Mouse (Mus musculus): Measurements from ENCODE around the gene Abhd12b. TPM values are rescaled to one million over a fixed set of nuclear protein-coding genes. Genes with fewer than 3 reads are reported as not detected.

Gene Abhd12b
- polyA plus RNA-seq, 1 experiment from 2014 or later = 0.15 TPM

DNA sequence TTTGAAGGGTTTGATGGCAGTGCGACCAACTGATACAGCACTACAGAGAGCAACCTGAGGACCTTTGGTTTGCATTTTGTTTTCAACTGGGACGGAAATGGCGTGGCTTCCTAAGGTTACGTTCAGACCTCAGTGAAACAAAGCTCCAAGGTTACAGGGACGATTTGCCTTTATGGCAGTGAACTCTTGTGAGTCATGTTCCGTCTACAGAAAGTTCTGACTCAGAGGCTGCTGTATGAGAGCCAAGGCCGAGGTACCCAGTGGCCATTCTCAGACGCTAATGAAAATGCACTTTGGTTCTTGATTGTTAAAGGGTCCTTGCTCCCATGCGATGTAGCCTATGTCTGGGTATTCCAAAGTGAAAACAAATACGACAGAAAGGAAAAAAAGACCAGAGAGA is 36.8 kb upstream of the Abhd12b start:
- H3K27ac ChIP-seq = no peak overlapping the region
- H3K27me3 ChIP-seq = no peaks in the 10 kb centered on the region
- no peak overlapping the region for H3K4me3 ChIP-seq
- no peaks in the 10 kb centered on the region for H3K36me3 ChIP-seq
- H3K4me1 ChIP-seq = peaks cover 3% of the 10 kb centered on the region
- no peak overlapping the region for H3K9ac ChIP-seq
- 80% methylated on average over 10 of the region's 10 CpGs for WGBS
- no peak overlapping the region for H3K4me2 ChIP-seq
- ATAC-seq (ENCODE audit: insufficient number of reproducible peaks, low FRiP score, low TSS enrichment, low read depth) = no peak
- H3K9me3 ChIP-seq = no peaks in the 10 kb centered on the region

DNA sequence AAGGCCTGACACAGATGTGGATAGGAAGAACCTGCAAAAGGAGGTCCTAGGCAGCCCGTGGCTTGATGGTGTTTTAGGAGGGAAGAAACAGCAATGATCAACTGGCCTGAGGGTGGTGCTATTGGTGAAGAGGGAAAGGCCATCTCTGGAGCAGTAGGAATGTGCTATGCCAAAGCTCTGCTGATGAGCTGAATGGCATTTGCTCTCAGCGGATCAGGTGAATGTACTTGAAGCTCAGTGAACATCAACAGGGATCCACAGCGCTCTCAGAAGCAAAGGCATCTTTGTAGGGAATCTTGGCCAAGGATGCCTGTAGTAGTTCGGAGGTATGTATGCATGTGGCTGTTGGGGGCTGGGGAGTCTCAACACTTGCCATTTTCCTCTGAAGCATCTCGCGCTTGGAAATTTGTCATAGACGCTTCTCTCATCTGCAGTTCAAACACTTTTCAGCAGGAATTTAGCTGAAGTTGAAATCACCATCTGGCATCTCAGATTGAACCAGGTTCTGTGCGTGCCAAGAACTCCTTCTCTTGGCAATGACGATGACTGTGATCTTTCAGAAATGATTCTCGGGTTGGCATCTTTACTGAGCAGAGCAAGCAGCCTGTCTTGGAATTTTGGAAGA is 35.1 kb upstream of the Abhd12b start:
- H3K4me1 ChIP-seq = no peaks in the 10 kb centered on the region
- WGBS = 85% methylated on average over 10 of the region's 10 CpGs
- no peaks in the 10 kb centered on the region for H3K27me3 ChIP-seq
- no peak overlapping the region for H3K9ac ChIP-seq
- no peaks in the 10 kb centered on the region for H3K9me3 ChIP-seq
- no peak overlapping the region for H3K4me2 ChIP-seq
- ATAC-seq (ENCODE audit: insufficient number of reproducible peaks, low FRiP score, low TSS enrichment, low read depth) = no peak
- no peak overlapping the region for H3K27ac ChIP-seq
- H3K36me3 ChIP-seq = no peaks in the 10 kb centered on the region
- H3K4me3 ChIP-seq = no peak overlapping the region

DNA sequence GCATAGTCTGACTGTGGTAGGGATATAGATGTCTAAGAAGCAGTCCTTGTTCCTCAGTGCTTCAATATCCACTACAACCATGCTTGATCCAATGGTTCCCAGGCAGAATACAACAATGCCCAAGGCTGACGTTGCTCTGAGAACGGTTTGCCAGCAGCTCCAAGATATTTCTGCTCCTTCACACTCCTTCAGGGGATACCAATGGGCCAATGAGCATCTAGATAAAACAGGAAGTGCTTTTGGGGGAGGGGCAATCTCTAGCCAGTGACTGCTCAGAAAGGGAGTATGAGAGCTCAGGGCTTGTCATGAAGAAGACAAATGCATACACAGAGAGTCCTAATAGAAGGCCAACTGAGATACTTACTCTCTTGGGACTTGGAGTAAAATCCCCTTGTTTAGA is 34.4 kb upstream of the Abhd12b start:
- Histone ChIP-seq H3K27me3 (no peaks in the 10 kb centered on the region), H3K36me3 (no peaks in the 10 kb centered on the region), H3K9me3 (no peaks in the 10 kb centered on the region), H3K27ac (no peak overlapping the region), H3K4me3 (no peak overlapping the region), H3K4me1 (no peaks in the 10 kb centered on the region), H3K4me2 (no peak overlapping the region), H3K9ac (no peak overlapping the region)
- no peak for ATAC-seq (ENCODE audit: insufficient number of reproducible peaks, low FRiP score, low TSS enrichment, low read depth)
- 40% methylated on average over 2 of the region's 2 CpGs for whole genome bisulfite sequencing

DNA sequence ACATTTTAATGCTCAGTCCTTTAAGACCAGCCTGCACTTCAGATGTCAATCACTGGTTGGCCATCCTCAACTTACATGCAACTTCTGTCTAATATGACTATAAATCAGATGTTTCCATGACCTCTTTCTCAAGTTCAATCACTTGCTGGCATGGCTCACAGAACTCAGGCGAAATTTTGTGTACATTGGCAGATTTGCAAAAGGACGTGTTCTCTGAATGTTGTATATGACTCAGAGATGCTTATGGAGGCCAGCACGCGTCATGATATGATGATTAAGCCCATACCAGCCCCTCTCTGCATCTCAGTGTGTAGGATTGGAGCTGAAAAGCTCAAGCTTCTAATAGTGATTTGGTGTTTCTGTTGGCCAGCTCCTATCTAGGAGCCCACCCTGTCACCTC is 27.3 kb upstream of the Abhd12b start:
- no peak for ATAC-seq (ENCODE audit: insufficient number of reproducible peaks, low FRiP score, low TSS enrichment, low read depth)
- H3K4me1 ChIP-seq = peaks cover 8% of the 10 kb centered on the region
- WGBS = 86% methylated on average over 4 of the region's 4 CpGs

DNA sequence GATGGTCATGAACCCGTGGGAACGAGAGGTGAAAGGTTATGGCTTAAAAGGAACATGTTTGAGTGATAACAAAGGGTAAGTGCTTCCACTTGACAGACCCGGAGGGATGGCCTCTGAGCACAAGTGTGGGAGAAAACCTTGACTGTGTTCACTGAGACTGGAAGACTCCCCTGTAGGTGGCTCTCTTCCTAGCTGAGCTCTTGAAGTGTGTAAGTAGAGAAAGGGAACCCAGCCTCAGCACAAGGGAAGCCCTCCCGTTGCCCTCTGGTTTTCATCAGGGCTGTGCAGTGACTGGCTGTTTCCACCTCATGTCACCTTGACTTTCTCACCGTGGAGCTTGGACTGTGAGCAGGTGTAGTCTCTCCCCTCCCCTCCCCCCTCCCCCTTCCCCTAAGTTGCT is 24.8 kb upstream of the Abhd12b start:
- peaks cover 8% of the 10 kb centered on the region for H3K4me1 ChIP-seq
- no peaks in the 10 kb centered on the region for H3K9me3 ChIP-seq
- no peaks in the 10 kb centered on the region for H3K27me3 ChIP-seq
- no peak overlapping the region for H3K27ac ChIP-seq
- H3K4me2 ChIP-seq = no peak overlapping the region
- H3K36me3 ChIP-seq = no peaks in the 10 kb centered on the region
- ATAC-seq (ENCODE audit: insufficient number of reproducible peaks, low FRiP score, low TSS enrichment, low read depth) = no peak
- 57% methylated on average over 5 of the region's 5 CpGs for WGBS
- no peak overlapping the region for H3K4me3 ChIP-seq
- H3K9ac ChIP-seq = no peak overlapping the region

More for the DNA sequence above, 27.3 kb upstream of the Abhd12b start:
- Histone ChIP-seq H3K4me2 (no peak overlapping the region), H3K4me3 (no peak overlapping the region), H3K27me3 (no peaks in the 10 kb centered on the region), H3K27ac (no peak overlapping the region), H3K9ac (no peak overlapping the region), H3K9me3 (no peaks in the 10 kb centered on the region), H3K36me3 (no peaks in the 10 kb centered on the region)

DNA sequence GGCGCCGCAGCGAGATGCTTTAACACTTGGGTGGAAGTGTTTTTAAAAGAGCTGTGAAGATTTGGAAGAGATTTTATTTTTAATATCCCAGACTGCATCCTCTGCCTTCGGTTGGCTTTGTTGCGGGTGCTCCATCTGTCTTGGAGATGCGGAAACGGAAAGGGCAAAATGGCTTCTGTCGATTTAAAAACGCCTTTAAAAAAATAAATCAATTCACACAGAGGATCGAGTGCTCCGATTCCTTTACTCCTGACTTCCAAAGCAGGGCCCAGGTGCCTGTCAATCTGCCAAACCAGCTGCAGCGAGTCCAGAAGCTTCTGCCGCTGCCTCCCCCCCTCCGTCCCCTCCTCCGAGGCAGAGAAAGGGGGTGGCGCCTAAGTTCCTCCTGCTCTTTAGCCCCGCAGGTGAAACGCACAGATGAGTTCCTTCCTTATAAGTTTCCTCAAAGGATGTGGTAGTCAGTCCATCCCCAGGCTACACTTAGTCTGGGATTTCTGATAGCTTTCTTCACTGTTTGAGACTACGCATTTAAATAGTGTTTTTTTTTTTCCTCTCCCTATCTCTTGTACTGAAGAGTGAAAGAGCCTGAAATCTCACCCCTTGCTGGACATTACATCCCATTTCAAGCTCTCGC is 22.8 kb upstream of the Abhd12b start:
- peaks cover 8% of the 10 kb centered on the region for H3K4me1 ChIP-seq
- no peak for ATAC-seq (ENCODE audit: insufficient number of reproducible peaks, low FRiP score, low TSS enrichment, low read depth)
- no peaks in the 10 kb centered on the region for H3K9me3 ChIP-seq
- H3K27me3 ChIP-seq = no peaks in the 10 kb centered on the region
- peak overlapping the region; percentile 38 for H3K4me2 ChIP-seq
- no peak overlapping the region; the same call in 1 of the 2 replicates for H3K9ac ChIP-seq
- H3K27ac ChIP-seq = no peak overlapping the region
- WGBS = 30% methylated on average over 20 of the region's 20 CpGs
- no peaks in the 10 kb centered on the region for H3K36me3 ChIP-seq
- H3K4me3 ChIP-seq = peak overlapping the region; percentile 24

DNA sequence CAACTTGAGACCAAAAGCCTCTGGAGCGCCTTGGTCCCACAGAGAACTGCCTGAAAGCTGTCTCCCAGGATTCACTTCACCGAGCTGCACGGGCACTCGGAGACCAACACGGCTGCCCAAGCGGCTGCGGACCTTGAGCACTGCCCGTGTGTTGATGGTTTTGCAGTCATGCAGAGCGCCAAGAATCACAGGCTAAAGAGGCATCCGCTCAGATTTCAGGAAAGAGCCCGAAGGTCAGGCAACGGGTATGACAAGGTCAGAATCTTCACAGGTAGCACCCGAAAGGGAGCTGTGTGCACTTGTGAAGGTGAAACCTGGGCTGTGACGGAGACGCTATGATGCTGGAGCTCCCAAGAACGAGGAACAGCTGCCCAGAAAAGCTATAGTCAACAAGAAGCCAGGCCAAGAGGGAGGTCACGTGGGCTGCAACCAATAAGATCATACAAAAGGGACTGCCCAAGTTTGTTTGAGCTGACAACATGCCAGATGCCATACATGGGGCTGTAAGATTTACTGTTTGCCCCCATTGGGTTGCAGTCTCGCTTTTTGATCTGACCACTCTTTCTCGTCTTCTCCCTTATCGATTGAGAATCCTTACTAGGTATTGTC is 19.2 kb upstream of the Abhd12b start:
- H3K27ac ChIP-seq = no peak overlapping the region
- no peak overlapping the region for H3K9ac ChIP-seq
- no peaks in the 10 kb centered on the region for H3K27me3 ChIP-seq
- no peak overlapping the region for H3K4me2 ChIP-seq
- WGBS = 86% methylated on average over 20 of the region's 20 CpGs
- no peaks in the 10 kb centered on the region for H3K9me3 ChIP-seq
- no peaks in the 10 kb centered on the region for H3K36me3 ChIP-seq
- no peak overlapping the region for H3K4me3 ChIP-seq
- ATAC-seq (ENCODE audit: insufficient number of reproducible peaks, low FRiP score, low TSS enrichment, low read depth) = no peak
- H3K4me1 ChIP-seq = peaks cover 8% of the 10 kb centered on the region

DNA sequence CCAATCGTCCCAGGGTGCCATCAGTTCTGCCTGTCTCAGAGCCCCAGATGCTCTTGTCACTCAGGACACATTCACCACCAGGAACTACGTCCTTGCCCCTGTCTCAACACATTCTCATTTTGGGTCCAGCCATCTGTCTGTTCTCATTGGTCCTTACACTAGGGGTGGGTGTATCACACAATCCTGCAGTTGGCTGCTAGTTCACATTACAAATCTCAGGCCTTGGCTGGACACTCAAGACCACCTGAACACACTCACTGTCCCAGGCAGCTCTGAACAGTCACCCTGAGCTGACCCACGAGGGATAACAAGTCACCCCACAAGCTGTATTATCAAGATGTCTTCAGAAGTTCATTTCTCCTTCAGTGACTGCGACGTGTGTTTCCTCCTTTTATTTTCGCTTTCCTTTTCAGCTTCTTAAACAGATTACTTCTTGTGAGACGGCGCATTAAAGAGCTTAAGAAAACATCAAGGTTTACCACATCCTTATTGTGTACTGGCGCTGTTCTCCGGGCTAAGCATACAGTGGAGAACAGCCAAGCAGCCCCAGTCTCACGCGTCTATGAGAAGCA is 17.7 kb upstream of the Abhd12b start:
- peaks cover 2% of the 10 kb centered on the region for H3K4me1 ChIP-seq
- no peak overlapping the region for H3K4me2 ChIP-seq
- no peak overlapping the region for H3K9ac ChIP-seq
- no peak overlapping the region for H3K4me3 ChIP-seq
- ATAC-seq (ENCODE audit: insufficient number of reproducible peaks, low FRiP score, low TSS enrichment, low read depth) = no peak
- H3K27ac ChIP-seq = no peak overlapping the region
- WGBS = 41% methylated on average over 12 of the region's 12 CpGs
- no peaks in the 10 kb centered on the region for H3K36me3 ChIP-seq
- H3K9me3 ChIP-seq = no peaks in the 10 kb centered on the region
- H3K27me3 ChIP-seq = no peaks in the 10 kb centered on the region

DNA sequence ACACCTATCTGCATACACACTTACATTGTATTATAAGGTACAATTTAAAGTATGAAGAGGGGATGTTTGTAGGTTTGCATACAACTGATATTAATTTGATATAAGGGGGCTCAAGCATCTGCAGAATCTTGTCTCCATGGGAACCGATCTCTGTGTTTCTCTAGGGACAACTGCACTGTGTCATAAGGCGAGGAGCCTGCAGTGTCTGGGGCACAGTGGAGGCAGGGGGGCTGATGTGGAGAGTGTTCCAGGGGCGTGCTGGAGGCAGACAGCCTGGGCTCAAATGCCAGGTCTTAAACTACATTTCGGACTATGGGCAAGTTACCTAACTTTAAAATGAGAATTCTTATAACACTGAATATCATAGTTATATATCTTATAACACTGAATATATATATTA is 16.8 kb upstream of the Abhd12b start:
- no peak overlapping the region for H3K27ac ChIP-seq
- 71% methylated on average over 4 of the region's 4 CpGs for WGBS
- H3K4me2 ChIP-seq = no peak overlapping the region
- no peak overlapping the region for H3K9ac ChIP-seq
- ATAC-seq (ENCODE audit: insufficient number of reproducible peaks, low FRiP score, low TSS enrichment, low read depth) = no peak
- no peaks in the 10 kb centered on the region for H3K27me3 ChIP-seq
- H3K4me3 ChIP-seq = no peak overlapping the region
- H3K36me3 ChIP-seq = no peaks in the 10 kb centered on the region
- H3K4me1 ChIP-seq = no peaks in the 10 kb centered on the region
- H3K9me3 ChIP-seq = no peaks in the 10 kb centered on the region

DNA sequence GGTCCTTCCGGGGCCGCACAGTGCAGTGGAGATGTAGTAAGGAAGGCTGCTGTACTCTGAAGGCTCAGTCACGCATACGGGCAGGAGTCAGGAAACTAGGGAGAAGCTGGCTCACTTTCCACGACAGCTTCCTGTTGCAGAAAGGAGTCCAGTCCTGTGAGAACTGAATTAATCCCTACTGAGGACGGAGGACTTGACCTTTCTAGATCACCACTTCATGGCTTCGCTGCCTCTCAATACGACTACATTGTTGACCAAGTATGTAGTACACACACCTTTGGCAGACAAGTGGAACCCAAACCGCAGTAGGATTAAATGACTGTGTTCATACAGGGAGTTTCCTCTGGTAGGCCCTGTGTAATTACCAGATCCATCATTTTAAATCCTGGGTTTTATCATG is 16.3 kb upstream of the Abhd12b start:
- Histone ChIP-seq H3K4me3 (no peak overlapping the region), H3K27me3 (no peaks in the 10 kb centered on the region), H3K4me2 (no peak overlapping the region), H3K36me3 (no peaks in the 10 kb centered on the region), H3K9me3 (no peaks in the 10 kb centered on the region), H3K9ac (no peak overlapping the region), H3K4me1 (no peaks in the 10 kb centered on the region), H3K27ac (no peak overlapping the region)
- no peak for ATAC-seq (ENCODE audit: insufficient number of reproducible peaks, low FRiP score, low TSS enrichment, low read depth)
- 72% methylated on average over 9 of the region's 9 CpGs for WGBS

DNA sequence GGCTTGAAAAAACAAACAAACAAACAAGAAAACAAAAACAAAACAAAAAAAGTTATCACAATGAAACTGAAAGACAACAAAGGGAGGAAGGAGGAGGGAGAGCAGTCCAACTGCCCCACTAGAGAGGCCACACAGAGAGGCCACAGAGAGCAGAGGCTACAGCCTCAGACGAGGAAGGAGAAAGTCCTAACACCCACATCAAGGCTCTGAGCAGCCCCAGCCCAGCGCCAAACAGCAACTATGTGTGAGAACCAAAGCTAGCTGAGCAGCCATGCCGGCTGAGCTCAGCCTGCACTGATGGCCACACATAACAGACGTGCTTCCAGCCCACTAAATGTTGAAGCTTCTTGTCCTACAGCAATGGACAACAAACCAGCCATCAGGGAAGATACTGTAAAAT is 14.1 kb upstream of the Abhd12b start:
- no peak for ATAC-seq (ENCODE audit: insufficient number of reproducible peaks, low FRiP score, low TSS enrichment, low read depth)
- Histone ChIP-seq H3K27ac (no peak overlapping the region), H3K27me3 (no peaks in the 10 kb centered on the region), H3K4me1 (0 out of 2 replicates have a peak, but pooled peaks cover 3% of the 10 kb centered on the region), H3K4me3 (no peak overlapping the region), H3K9ac (no peak overlapping the region), H3K4me2 (no peak overlapping the region), H3K36me3 (no peaks in the 10 kb centered on the region), H3K9me3 (no peaks in the 10 kb centered on the region)
- WGBS = 53% methylated on average over 4 of the region's 4 CpGs

DNA sequence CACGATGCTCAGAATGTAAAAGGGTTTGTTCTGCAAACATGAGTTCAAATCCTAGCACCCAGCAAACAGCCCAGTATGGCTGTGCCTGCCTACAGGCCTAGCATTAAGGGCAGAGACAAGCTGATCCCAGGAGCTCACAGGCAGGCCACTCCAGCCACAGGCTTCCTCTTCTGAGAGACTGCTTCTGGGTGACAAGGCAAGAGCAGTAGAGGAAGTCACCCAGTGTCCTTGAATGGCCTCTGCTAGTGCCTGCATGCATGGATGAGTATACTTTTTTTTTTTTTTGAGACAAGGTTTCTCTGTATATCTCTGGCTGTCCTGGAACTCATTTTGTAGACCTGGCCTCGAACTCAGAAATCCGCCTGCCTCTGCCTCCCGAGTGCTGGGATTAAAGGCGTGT is 13.4 kb upstream of the Abhd12b start:
- H3K4me2 ChIP-seq = no peak overlapping the region
- no peak for ATAC-seq (ENCODE audit: insufficient number of reproducible peaks, low FRiP score, low TSS enrichment, low read depth)
- H3K9me3 ChIP-seq = no peaks in the 10 kb centered on the region
- 94% methylated on average over 5 of the region's 5 CpGs for WGBS
- no peak overlapping the region for H3K4me3 ChIP-seq
- H3K36me3 ChIP-seq = no peaks in the 10 kb centered on the region
- no peak overlapping the region for H3K27ac ChIP-seq
- no peaks in the 10 kb centered on the region for H3K27me3 ChIP-seq
- no peak overlapping the region for H3K9ac ChIP-seq
- 0 out of 2 replicates have a peak, but pooled peaks cover 3% of the 10 kb centered on the region for H3K4me1 ChIP-seq
